Mouse (Mus musculus) CH12F3 (cell line): ENCODE measurements around the gene Accsl.

Source experiments
- in situ Hi-C: fragments of 300-500 bp; cut with MboI; formaldehyde crosslinking; loops from 2 replicates; pipeline ENCODE4 v1.14.3; 2020; ENCODE audit warnings: low sequenced_read_pairs

Accsl gene

DNA sequence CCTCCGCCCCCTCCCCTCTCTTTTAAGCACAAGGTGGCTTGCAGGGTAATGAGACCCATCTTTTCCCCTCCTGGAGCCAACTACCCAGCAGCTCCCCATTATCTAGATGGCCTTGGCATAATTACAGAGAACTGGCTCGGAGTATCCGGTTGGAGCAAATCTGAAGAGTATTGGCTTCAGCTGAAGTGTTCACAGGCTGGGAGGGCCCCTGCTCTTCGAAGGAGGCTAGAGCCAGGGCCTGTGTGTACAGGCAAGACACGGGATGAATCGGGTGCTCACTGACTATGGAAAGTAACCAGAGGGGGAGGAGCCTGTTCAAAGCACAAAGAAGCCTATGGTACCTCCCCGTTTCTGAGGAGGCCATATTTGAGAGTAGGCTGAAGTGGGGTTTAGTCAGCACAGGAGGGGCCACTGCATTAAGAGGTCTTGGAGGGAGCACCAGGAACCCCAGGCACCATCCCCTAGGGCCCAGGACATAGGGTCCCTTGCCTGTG lies at the start of gene Accsl:
Gene Accsl, minus strand, starts transcription at position 51 of the 494 bp plus-strand sequence.
- in situ Hi-C loops, result loop anchor here (5.0 kb wide), 1 partner anchor 133 kb away; no protein-coding TSS in a partner anchor

DNA sequence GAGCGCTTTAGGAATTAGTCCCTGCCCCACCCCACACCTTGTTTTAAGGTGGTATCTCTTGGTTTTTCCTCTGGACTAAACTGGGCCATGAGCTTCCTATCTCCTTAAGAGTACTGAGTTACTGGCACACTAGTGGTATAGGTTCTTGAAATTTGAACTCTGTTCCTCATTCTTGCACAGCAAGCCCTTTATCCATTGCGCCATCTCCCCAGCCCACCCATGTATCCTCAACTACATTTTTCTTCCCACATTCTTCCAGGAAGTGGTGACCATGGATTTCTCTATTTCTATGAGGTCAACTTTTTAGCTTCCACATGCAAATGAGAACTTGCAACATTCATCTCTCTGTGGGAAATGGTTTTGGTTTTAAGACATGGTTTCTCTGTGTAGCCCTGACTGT lies 44.6 kb upstream of the Accsl start:
- in situ Hi-C loops, result no loop called here

DNA sequence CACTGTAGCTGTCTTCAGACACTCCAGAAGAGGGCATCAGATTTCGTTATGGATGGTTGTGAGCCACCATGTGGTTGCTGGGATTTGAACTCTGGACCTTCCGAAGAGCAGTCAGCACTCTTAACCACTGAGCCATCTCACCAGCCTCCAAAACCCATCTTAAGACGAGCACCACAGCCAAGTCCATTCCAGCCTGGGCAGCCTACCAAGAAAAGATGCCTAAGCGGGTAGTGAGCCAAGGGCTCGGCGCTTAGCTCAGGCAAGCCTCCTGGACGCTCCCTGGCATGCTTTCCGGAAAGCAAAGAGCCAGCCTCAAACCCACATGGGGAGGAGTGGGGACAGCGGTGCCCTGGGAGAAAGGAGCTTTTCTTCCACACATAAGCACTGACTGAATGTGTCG lies 43.0 kb upstream of the Accsl start:
- in situ Hi-C loops, result no loop called here

DNA sequence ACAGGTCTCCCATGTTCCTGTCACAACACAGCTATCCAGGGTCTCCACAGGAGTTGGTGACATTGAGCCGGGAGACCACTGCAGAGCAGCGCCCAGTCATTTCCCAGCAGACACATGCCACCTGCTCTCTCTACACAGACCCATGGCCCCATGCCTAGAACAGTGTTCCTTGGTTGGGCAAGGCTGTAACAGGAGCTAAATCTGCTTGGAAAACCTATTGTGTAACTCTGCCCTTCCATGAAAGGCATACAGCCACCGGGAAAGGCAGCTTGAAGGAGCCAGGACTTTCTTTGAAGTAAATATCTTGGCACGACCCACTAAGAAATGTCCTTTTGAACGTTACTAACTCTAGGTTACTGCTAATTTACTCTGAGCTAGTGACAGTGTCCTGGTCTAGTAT lies 40.8 kb upstream of the Accsl start:
- in situ Hi-C loops, result no loop called here

GRCm38 (mm10) chr2:93907519-93908294 lies 38.8 kb upstream of the Accsl start:
- in situ Hi-C loops, result no loop called here

GRCm38 (mm10) chr2:93906316-93906715 lies 37.4 kb upstream of the Accsl start:
- in situ Hi-C loops, result no loop called here

- in situ Hi-C loops, result no loop called here
These were observed 34.5 kb upstream of the Accsl start for GRCm38 (mm10) chr2:93903415-93903814.

- in situ Hi-C loops, result no loop called here
These were observed 33.8 kb upstream of the Accsl start for GRCm38 (mm10) chr2:93902680-93903305.

- in situ Hi-C loops, result no loop called here
These were observed 30.7 kb upstream of the Accsl start for GRCm38 (mm10) chr2:93899397-93900380.

DNA sequence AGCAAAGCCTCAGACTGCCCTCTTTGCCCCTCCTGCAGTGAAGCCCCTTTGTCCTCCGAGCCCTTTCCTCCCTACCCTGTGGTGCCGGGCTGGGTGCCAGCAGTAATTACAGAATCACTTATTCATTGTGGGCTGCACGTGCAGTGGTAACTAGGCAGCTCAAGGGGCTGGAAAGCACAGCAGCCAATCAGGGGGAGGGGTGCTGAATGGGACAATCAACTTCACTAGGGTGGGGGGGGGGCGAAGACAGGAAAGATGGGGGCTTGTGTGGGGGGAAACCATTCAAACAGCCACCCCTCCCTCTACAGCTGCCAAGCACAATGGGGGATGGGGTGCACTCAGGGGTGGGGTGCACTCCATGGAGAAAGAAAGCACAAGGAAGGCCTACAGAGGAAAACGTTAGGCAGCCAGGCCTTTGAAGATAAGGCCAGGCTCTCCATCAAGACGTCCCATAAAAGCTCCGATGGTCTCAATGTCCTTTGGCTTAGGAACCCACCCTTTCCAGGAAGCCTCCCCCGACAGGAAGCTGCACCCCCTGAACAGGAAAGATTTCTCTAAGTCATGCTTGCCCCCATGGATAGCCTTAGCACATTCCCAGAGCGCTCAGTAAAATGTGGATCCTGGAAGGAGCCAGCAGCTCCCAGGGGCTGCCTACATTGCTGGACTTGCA lies 22.8 kb upstream of the Accsl start:
- in situ Hi-C loops, result no loop called here

DNA sequence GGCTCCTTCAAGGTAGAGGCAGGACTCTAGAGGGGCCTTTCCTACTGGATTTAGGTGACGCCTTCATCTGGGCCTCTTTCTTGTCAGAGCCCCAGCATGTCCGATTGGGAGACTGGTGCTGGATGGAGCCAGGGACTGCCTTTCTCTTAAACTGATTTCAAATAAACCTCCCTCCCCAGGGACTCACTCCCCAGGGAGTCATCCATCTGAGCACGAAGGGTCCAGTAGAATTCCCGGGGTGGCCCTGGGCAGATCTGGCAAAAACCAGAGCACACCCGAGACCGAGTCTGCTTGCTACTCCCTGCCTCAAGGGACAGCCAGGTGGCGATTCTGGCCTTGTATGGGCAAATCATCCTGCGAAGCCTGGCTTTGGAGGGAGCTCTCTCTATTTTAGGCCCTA lies 21.2 kb upstream of the Accsl start:
- in situ Hi-C loops, result no loop called here

DNA sequence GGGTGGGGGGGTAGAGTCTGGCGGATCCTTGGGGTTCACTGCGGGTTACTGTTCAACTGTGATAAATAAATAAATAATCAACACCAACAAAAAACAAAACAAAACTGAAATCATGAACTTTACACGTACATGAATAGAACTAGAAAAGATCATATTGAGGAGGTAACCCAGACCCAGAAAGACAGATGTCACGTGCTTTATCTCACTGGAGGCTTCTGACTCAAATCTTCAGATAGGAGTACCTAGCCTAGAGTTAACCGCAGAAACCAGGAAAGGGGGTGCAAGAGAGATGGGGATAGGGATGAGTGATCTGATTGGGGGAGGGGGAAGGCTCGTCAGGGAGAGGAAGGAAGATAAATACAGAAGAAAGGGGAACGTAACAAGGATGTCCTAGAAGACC lies 20.1 kb upstream of the Accsl start:
- in situ Hi-C loops, result no loop called here

DNA sequence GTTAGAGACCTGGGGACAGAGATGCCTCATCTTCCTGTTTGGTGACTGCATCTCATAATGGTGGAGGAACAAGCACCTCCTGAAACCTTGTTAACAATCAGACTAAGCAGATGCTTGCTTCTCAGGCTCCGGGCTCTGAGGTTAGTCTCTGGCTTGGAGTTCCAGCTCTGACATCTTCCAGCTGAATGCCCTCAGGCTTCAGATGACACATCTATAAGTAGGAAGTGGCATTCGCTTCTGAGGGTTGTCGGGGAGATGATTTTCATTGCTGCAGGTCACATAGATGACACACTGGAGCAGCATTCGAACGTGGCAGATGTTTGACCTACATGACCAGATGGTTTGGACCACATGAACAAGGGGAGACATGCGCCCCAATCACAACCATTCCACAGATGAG lies 19.4 kb upstream of the Accsl start:
- in situ Hi-C loops, result no loop called here

GRCm38 (mm10) chr2:93887273-93887672 lies 18.3 kb upstream of the Accsl start:
- in situ Hi-C loops, result no loop called here

GRCm38 (mm10) chr2:93886013-93886794 lies 17.2 kb upstream of the Accsl start:
- in situ Hi-C loops, result no loop called here

- in situ Hi-C loops, result no loop called here
These were observed 14.1 kb upstream of the Accsl start for GRCm38 (mm10) chr2:93883066-93883465.

DNA sequence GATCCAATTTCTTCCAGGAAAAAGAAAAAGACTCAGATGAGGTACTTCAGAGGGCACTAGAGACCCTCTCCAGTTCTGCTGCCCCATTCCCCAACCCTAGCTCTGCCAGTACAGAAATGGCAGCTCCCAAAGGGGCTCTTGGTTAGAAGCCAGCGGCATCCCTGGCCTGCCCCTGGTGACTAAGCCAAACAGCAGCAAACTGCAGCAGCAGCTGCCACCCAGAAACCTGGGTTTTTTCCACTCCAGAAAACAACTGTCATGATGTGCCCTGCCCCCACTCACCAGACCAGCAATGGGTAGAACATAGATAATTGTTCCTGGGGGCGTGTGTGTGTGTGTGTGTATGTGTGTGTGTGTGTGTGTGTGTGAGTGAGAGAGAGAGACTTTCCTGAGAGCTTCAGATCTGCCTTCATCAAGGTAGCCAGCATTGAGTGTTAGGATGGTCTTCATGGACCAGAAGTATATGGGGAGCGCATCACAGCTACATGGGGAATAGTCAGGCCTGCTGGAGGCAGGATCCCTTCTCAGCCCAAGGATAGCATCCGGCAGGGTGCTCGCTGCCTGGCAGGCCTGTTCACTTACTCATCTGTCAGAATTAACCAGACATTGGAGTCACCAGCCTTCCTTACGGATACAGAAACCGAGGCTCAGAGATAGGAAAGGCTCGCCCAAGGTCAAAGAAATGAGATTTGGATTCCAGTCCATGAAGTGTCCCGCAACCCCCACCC lies 12.8 kb upstream of the Accsl start:
- in situ Hi-C loops, result no loop called here

- in situ Hi-C loops, result no loop called here
These were observed 12.0 kb upstream of the Accsl start for GRCm38 (mm10) chr2:93880981-93881380.

DNA sequence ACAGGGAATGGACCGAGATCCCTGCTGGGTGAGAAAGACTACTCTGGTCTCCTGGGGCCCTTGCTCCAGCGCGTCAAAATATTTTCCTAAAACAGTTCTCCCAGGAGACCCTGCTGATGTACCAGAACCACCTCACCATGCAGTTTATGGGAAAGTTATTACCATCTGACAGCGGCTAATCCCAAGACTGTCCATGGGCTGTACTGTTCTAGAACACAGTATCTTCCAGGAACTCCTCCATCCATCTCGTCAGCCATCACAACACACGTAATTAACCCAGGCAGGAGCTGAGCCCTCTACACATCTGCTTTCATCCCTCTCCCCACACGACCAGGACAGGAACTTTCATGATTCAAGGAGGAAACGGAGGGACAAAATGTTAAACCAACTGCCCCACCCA lies 11.5 kb upstream of the Accsl start:
- in situ Hi-C loops, result no loop called here
